Mouse (Mus musculus) lung, adult 2 months (tissue): ENCODE measurements around the gene Ilf3. TPM values are rescaled to one million over a fixed set of nuclear protein-coding genes. Genes with fewer than 3 reads are reported as not detected.

Experiments used
- DNase-seq: peaks from one replicate; pipeline ENCODE4 v3.0.0; 2022
- H3K4me1 ChIP-seq: fragments of 200-500 bp; 2 replicates; pipeline ENCODE4 v1.6.1; 2011; ENCODE audit warnings: low read length; ENCODE audit not compliant: control insufficient read depth, insufficient read depth
- H3K4me3 ChIP-seq: fragments of 200-500 bp; replicated peaks from 2 replicates; pipeline ENCODE3; 2011; ENCODE audit warnings: low read depth, mild to moderate bottlenecking, control low read depth, low read length; ENCODE audit errors: extremely low read depth
- CTCF ChIP-seq: fragments of 200-500 bp; IDR thresholded peaks from 2 replicates; pipeline ENCODE4 v1.5.1; 2011; ENCODE audit warnings: mild to moderate bottlenecking, low read length, control low read depth; ENCODE audit not compliant: insufficient read depth
- POLR2A ChIP-seq: fragments of 200-500 bp; IDR thresholded peaks from 2 replicates; pipeline ENCODE4 v1.6.1; 2011; ENCODE audit warnings: low read depth, mild to moderate bottlenecking, control low read depth, low read length, borderline replicate concordance; ENCODE audit errors: extremely low read depth
- WGBS: fragments of 180-500 bp; shearing (Covaris S2); methylation state at CpG from one replicate; pipeline ENCODE4 v1.1.7; 2018; 5-methylcytosine and 5-hydroxymethylcytosine counted together
- polyA plus RNA-seq: library from polyadenylated mRNA; depleted of rRNA; stranded (reverse); fragments of >200 nt; gene quantifications from 2 replicates; pipeline ENCODE4 v1.2.3, GENCODE M21; 2012

The Ilf3 gene
- polyA plus RNA-seq, 1 experiment, result 35.2 TPM

- Histone ChIP-seq H3K4me3 (peak overlapping the region; percentile 75), H3K4me1 (peaks cover 2% of the 10 kb centered on the region; the same call in 1 of the 2 replicates)
- WGBS, result 40% methylated on average over 19 of the region's 20 CpGs
- peak; percentile 78 for DNase-seq
- TF ChIP-seq CTCF, result no peak
- TF ChIP-seq POLR2A, result peak; percentile 71; the same call in 1 of the 2 replicates
Observed at GRCm38 (mm10) chr9:21337652-21338051, 30.0 kb upstream of the Ilf3 start.

GRCm38 (mm10) chr9:21340411-21340810 is 27.3 kb upstream of the Ilf3 start:
- DNase-seq, result no peak
- WGBS, result 44% methylated on average over 4 of the region's 4 CpGs
- Histone ChIP-seq H3K4me3 (no peak overlapping the region), H3K4me1 (no peaks in the 10 kb centered on the region; the same call in 1 of the 2 replicates)
- TF ChIP-seq POLR2A (no peak), CTCF (no peak)

GRCm38 (mm10) chr9:21346627-21347365 is 20.9 kb upstream of the Ilf3 start:
- DNase-seq, result no peak
- 50% methylated on average over 16 of the region's 16 CpGs for whole genome bisulfite sequencing
- H3K4me1 ChIP-seq, result no peaks in the 10 kb centered on the region
- TF ChIP-seq POLR2A (no peak), CTCF (no peak)
- no peak overlapping the region for H3K4me3 ChIP-seq

GRCm38 (mm10) chr9:21348152-21348551 is 19.5 kb upstream of the Ilf3 start:
- H3K4me3 ChIP-seq, result no peak overlapping the region
- TF ChIP-seq POLR2A (no peak), CTCF (no peak)
- WGBS, result 49% methylated on average over 3 of the region's 3 CpGs
- H3K4me1 ChIP-seq, result no peaks in the 10 kb centered on the region; the same call in 1 of the 2 replicates
- no peak for DNase-seq

- WGBS, result 72% methylated on average over 7 of the region's 7 CpGs
- H3K4me1 ChIP-seq, result no peaks in the 10 kb centered on the region; the same call in 1 of the 2 replicates
- H3K4me3 ChIP-seq, result no peak overlapping the region
- no peak for TF ChIP-seq CTCF
- no peak for TF ChIP-seq POLR2A
- DNase-seq, result no peak
Observed at GRCm38 (mm10) chr9:21351178-21351577, 16.5 kb upstream of the Ilf3 start.

GRCm38 (mm10) chr9:21351702-21352377 is 15.8 kb upstream of the Ilf3 start:
- no peak for TF ChIP-seq POLR2A
- no peak for TF ChIP-seq CTCF
- H3K4me3 ChIP-seq, result no peak overlapping the region
- DNase-seq, result no peak
- 89% methylated on average over 4 of the region's 4 CpGs for WGBS
- H3K4me1 ChIP-seq, result no peaks in the 10 kb centered on the region; the same call in 1 of the 2 replicates

GRCm38 (mm10) chr9:21352463-21353372 is 15.0 kb upstream of the Ilf3 start:
- H3K4me3 ChIP-seq, result no peak overlapping the region
- DNase-seq, result no peak
- no peaks in the 10 kb centered on the region; the same call in 1 of the 2 replicates for H3K4me1 ChIP-seq
- TF ChIP-seq POLR2A (no peak), CTCF (no peak)
- WGBS, result 35% methylated on average over 20 of the region's 20 CpGs

GRCm38 (mm10) chr9:21353373-21353686 is 14.3 kb upstream of the Ilf3 start:
- no peak for TF ChIP-seq CTCF
- TF ChIP-seq POLR2A, result no peak
- no peak overlapping the region for H3K4me3 ChIP-seq
- no peaks in the 10 kb centered on the region; the same call in 1 of the 2 replicates for H3K4me1 ChIP-seq
- DNase-seq, result no peak
- 68% methylated on average over 2 of the region's 2 CpGs for WGBS

- no peak for TF ChIP-seq POLR2A
- no peak for TF ChIP-seq CTCF
- no peaks in the 10 kb centered on the region; the same call in 1 of the 2 replicates for H3K4me1 ChIP-seq
- peak; percentile 57 for DNase-seq
- 66% methylated on average over 6 of the region's 6 CpGs for WGBS
- no peak overlapping the region for H3K4me3 ChIP-seq
Observed at GRCm38 (mm10) chr9:21354796-21355195, 12.9 kb upstream of the Ilf3 start.
